Mouse (Mus musculus) limb, embryonic 15.5 days (tissue): ENCODE measurements around the gene BC004004. TPM values are rescaled to one million over a fixed set of nuclear protein-coding genes. Genes with fewer than 3 reads are reported as not detected.

Experiments
- ATAC-seq: fragments of 200-750 bp; cut with Nextera tagmentation; 2 replicates; pipeline ENCODE4 v1.8.0; 2017; ENCODE audit warnings: low read depth, moderate TSS enrichment; ENCODE audit not compliant: insufficient number of reproducible peaks, low FRiP score, low TSS enrichment
- H3K27ac ChIP-seq: fragments of 300-500 bp; sonication (generic); 2 replicates; pipeline ENCODE4 v1.5.1; 2015; ENCODE audit warnings: moderate library complexity, mild to moderate bottlenecking, inconsistent platforms
- H3K27me3 ChIP-seq: fragments of 300-500 bp; sonication (generic); 2 replicates; pipeline ENCODE4 v1.6.1; 2015; ENCODE audit warnings: inconsistent platforms
- H3K36me3 ChIP-seq: fragments of 300-500 bp; sonication (generic); 2 replicates; pipeline ENCODE4 v1.6.1; 2015; ENCODE audit warnings: inconsistent platforms
- H3K4me1 ChIP-seq: fragments of 300-500 bp; sonication (generic); 2 replicates; pipeline ENCODE4 v1.6.1; 2015; ENCODE audit warnings: inconsistent platforms
- H3K4me2 ChIP-seq: fragments of 300-500 bp; sonication (generic); 2 replicates; pipeline ENCODE4 v1.6.1; 2015; ENCODE audit warnings: mild to moderate bottlenecking, inconsistent platforms
- H3K4me3 ChIP-seq: fragments of 300-500 bp; sonication (generic); 2 replicates; pipeline ENCODE4 v1.5.1; 2015; ENCODE audit warnings: mild to moderate bottlenecking, inconsistent platforms
- H3K9ac ChIP-seq: fragments of 300-500 bp; sonication (generic); 2 replicates; pipeline ENCODE4 v1.6.1; 2015; ENCODE audit warnings: inconsistent platforms
- H3K9me3 ChIP-seq: fragments of 300-500 bp; sonication (generic); 2 replicates; pipeline ENCODE4 v1.6.1; 2016; ENCODE audit warnings: inconsistent platforms
- WGBS: fragments of 180-500 bp; shearing (Covaris S2); methylation state at CpG from one replicate; pipeline ENCODE4 v1.1.7; 2015; 5-methylcytosine and 5-hydroxymethylcytosine counted together
- polyA plus RNA-seq: library from polyadenylated mRNA; unstranded; fragments of >200 nt; fragmentation: Nextera tagmentation; extraction: Ambion mirVana; gene quantifications from 2 replicates; pipeline ENCODE4 v1.2.1, GENCODE M21; 2015

Gene BC004004
- polyA plus RNA-seq, 1 experiment from 2014 or later: 84.1 TPM

DNA sequence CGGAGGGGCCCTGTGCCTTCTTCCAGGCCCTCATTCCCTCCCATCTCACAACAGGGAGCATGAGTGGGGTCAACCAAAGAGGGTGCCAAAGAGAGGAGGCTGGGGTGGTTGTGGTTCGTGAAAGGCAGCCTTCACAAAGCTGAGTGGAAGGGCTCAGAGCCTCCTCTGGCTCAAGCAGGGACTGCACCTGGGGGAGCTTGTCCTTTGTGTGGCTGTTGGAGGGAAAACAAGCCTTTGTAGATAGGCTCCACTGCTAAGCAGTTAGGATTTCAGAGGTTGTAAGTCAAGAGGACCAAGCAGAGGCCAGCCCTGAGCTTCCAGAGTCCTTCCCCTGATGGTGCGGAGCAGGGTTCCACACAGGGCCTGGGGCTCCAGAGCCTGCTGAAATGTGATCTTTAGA is 34.5 kb downstream of the BC004004 start:
- Histone ChIP-seq H3K4me1 (peaks cover 38% of the 10 kb centered on the region), H3K4me2 (no peak overlapping the region), H3K36me3 (peaks cover 35% of the 10 kb centered on the region), H3K9ac (no peak overlapping the region), H3K27ac (peak overlapping the region; percentile 24), H3K9me3 (no peaks in the 10 kb centered on the region), H3K4me3 (no peak overlapping the region), H3K27me3 (no peaks in the 10 kb centered on the region)
- 57% methylated on average over 3 of the region's 3 CpGs for WGBS
- ATAC-seq: no peak

- H3K4me1 ChIP-seq: peaks cover 38% of the 10 kb centered on the region
- H3K9ac ChIP-seq: no peak overlapping the region
- H3K27me3 ChIP-seq: no peaks in the 10 kb centered on the region
- 78% methylated on average over 3 of the region's 3 CpGs for WGBS
- no peak for ATAC-seq
- H3K27ac ChIP-seq: peak overlapping the region; percentile 69
- H3K4me2 ChIP-seq: no peak overlapping the region
- no peaks in the 10 kb centered on the region for H3K9me3 ChIP-seq
- H3K36me3 ChIP-seq: peaks cover 30% of the 10 kb centered on the region
- H3K4me3 ChIP-seq: no peak overlapping the region
These were observed 35.3 kb downstream of the BC004004 start for GRCm38 (mm10) chr17:29303856-29304255.

DNA sequence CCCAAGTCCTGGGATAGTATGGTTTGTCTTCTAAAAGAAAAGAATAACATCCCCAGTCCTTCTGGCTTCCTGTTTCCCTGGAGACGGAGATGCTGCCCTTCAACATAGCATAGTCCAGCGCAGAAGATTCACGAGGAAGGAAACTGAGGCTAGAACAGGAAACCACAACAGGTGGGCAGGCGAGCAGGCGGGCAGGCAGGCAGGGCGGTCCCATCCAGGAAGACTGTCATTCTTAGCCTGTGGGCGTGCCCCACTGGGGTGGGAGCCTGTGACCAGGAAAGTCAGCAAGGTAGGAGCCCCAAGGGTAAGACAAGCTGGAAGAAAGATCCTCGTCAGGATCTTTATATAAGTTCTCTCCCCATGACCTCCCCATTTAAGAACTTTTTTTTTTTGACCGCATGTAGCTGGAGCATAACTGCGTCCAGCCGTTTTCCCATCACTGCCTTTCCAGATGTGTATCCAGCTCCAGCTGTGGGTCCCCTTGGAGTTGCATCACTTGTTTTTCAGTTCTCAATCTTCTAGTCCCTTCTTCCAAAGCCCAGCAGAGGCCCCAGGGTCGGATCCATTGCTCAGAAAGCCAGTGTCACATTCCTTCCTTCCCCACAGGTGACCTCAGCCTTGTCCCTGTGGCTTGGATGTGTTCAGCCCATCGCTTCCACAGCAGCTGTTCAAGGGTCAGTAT is 35.9 kb downstream of the BC004004 start:
- H3K27ac ChIP-seq: peak overlapping the region; percentile 69
- no peaks in the 10 kb centered on the region for H3K9me3 ChIP-seq
- whole genome bisulfite sequencing: 40% methylated on average over 13 of the region's 13 CpGs
- no peak for ATAC-seq
- no peak overlapping the region for H3K4me3 ChIP-seq
- H3K36me3 ChIP-seq: peaks cover 26% of the 10 kb centered on the region
- 0 out of 2 replicates have a peak overlapping the region, but pooled peaks have one; percentile 7 for H3K4me2 ChIP-seq
- no peak overlapping the region for H3K9ac ChIP-seq
- H3K4me1 ChIP-seq: peaks cover 38% of the 10 kb centered on the region
- no peaks in the 10 kb centered on the region for H3K27me3 ChIP-seq

GRCm38 (mm10) chr17:29305058-29305806 is 36.6 kb downstream of the BC004004 start:
- Histone ChIP-seq H3K9me3 (no peaks in the 10 kb centered on the region), H3K27ac (peak overlapping the region; percentile 69)

DNA sequence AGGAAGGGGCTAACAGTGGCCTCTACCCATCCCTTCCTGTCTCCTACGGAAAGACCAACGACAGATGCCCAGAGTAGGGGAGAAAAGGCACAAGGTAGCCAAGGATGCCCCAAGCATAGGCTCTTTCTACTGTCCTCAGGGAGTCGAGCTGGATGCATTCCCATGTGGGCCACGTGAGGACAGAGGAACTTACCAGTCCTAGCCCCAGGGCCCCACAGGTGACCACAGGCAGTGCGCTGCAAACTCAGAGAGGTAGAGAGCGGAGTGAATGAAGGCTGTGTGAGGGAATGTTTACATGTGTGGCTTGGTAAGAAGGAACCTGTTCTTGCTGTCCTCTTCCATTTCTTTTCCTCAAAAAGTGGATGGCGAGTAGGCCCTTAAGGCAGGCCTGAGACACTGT is 37.3 kb downstream of the BC004004 start:
- Histone ChIP-seq H3K27me3 (no peaks in the 10 kb centered on the region), H3K4me2 (0 out of 2 replicates have a peak overlapping the region, but pooled peaks have one; percentile 31), H3K4me3 (no peak overlapping the region), H3K27ac (peak overlapping the region; percentile 69; the same call in 1 of the 2 replicates), H3K9me3 (no peaks in the 10 kb centered on the region), H3K4me1 (peaks cover 43% of the 10 kb centered on the region), H3K9ac (no peak overlapping the region), H3K36me3 (peaks cover 14% of the 10 kb centered on the region)
- ATAC-seq: no peak
- WGBS: 47% methylated on average over 7 of the region's 7 CpGs

More at GRCm38 (mm10) chr17:29305058-29305806, 36.6 kb downstream of the BC004004 start:
- Histone ChIP-seq H3K4me2 (peak overlapping the region; percentile 31), H3K4me3 (no peak overlapping the region), H3K9ac (no peak overlapping the region), H3K36me3 (peaks cover 19% of the 10 kb centered on the region), H3K27me3 (no peaks in the 10 kb centered on the region), H3K4me1 (peaks cover 41% of the 10 kb centered on the region)
- 0 out of 2 replicates have a peak, but pooled peaks have one; percentile 38 for ATAC-seq
- WGBS: 9% methylated on average over 15 of the region's 15 CpGs

DNA sequence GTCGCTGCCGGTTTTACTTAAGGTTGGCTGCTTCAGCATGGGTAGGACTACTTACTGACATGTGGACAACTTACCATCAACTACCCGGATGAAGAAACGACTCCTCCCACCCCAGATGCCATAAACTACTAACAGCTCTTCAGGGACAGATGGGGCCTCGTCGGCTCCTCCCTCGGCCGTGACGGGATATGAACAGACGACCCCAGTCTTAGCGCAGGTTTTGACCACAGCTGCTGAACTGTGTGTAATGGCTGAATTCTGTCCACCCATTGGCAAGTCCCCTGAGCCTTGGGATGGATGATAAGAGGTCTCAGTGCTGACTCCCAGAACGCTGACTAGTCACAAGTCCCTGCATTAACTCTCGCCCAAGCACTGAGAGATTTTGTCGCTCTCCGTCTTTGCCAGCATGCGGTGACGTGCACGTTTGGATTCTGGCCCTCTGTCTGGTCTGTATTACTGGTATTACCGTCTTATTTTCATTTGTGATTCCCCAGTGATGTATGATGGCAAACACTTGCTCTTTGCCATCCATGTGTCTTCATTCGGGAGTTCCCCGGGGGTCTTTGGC is 41.6 kb downstream of the BC004004 start:
- H3K27ac ChIP-seq: no peak overlapping the region
- 56% methylated on average over 21 of the region's 21 CpGs for WGBS
- H3K9me3 ChIP-seq: no peaks in the 10 kb centered on the region
- H3K4me3 ChIP-seq: no peak overlapping the region
- no peak for ATAC-seq
- no peaks in the 10 kb centered on the region for H3K27me3 ChIP-seq
- H3K9ac ChIP-seq: no peak overlapping the region
- H3K4me1 ChIP-seq: peaks cover 19% of the 10 kb centered on the region
- H3K4me2 ChIP-seq: no peak overlapping the region
- H3K36me3 ChIP-seq: no peaks in the 10 kb centered on the region

GRCm38 (mm10) chr17:29311602-29312001 is 43.0 kb downstream of the BC004004 start:
- Histone ChIP-seq H3K4me2 (no peak overlapping the region), H3K36me3 (no peaks in the 10 kb centered on the region), H3K4me3 (no peak overlapping the region), H3K9me3 (no peaks in the 10 kb centered on the region), H3K27me3 (no peaks in the 10 kb centered on the region), H3K4me1 (peaks cover 13% of the 10 kb centered on the region; the same call in 1 of the 2 replicates), H3K27ac (peak overlapping the region; percentile 17; the same call in 1 of the 2 replicates), H3K9ac (no peak overlapping the region)
- WGBS: 76% methylated on average over 8 of the region's 8 CpGs
- no peak for ATAC-seq

GRCm38 (mm10) chr17:29312082-29312481 is 43.5 kb downstream of the BC004004 start:
- Histone ChIP-seq H3K36me3 (no peaks in the 10 kb centered on the region), H3K4me2 (no peak overlapping the region), H3K9ac (no peak overlapping the region), H3K9me3 (no peaks in the 10 kb centered on the region), H3K4me3 (no peak overlapping the region), H3K27ac (peak overlapping the region; percentile 17; the same call in 1 of the 2 replicates), H3K4me1 (peaks cover 16% of the 10 kb centered on the region; the same call in 1 of the 2 replicates), H3K27me3 (no peaks in the 10 kb centered on the region)
- WGBS: 82% methylated on average over 2 of the region's 2 CpGs
- no peak for ATAC-seq

DNA sequence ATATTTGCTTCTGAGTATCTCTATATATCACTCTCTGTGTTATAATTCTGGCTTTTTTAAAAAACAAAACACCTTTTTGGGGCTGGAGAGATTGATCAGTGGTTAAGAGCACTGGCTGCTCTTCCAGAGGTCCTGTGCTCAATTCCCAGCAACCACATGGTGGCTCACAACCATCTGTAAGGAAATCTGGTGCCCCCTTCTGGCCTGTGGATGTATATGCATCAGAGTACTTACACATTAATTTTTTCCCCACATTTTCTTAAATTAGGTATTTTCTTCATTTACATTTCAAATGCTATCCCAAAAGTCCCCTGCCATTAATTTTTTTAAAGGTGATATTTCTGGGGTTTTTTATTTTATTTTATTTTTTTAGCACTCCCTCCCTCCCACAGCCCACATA is 44.7 kb downstream of the BC004004 start:
- H3K36me3 ChIP-seq: no peaks in the 10 kb centered on the region
- ATAC-seq: no peak

GRCm38 (mm10) chr17:29315672-29316465 is 47.3 kb downstream of the BC004004 start:
- Histone ChIP-seq H3K27ac (peak overlapping the region; percentile 54; the same call in 1 of the 2 replicates), H3K4me2 (no peak overlapping the region), H3K9me3 (no peaks in the 10 kb centered on the region)

More for the DNA sequence above, 44.7 kb downstream of the BC004004 start:
- Histone ChIP-seq H3K27me3 (no peaks in the 10 kb centered on the region), H3K4me3 (no peak overlapping the region), H3K9ac (no peak overlapping the region), H3K9me3 (no peaks in the 10 kb centered on the region), H3K27ac (no peak overlapping the region; the same call in 1 of the 2 replicates), H3K4me1 (peaks cover 14% of the 10 kb centered on the region; the same call in 1 of the 2 replicates), H3K4me2 (no peak overlapping the region)

GRCm38 (mm10) chr17:29316891-29317290 is 48.3 kb downstream of the BC004004 start:
- WGBS: 67% methylated on average over 3 of the region's 3 CpGs
- Histone ChIP-seq H3K4me1 (peaks cover 19% of the 10 kb centered on the region; the same call in 1 of the 2 replicates), H3K27ac (0 out of 2 replicates have a peak overlapping the region, but pooled peaks have one; percentile 19)

More at GRCm38 (mm10) chr17:29315672-29316465, 47.3 kb downstream of the BC004004 start:
- Histone ChIP-seq H3K9ac (no peak overlapping the region), H3K4me1 (peaks cover 14% of the 10 kb centered on the region; the same call in 1 of the 2 replicates), H3K36me3 (no peaks in the 10 kb centered on the region), H3K4me3 (no peak overlapping the region), H3K27me3 (peaks cover 19% of the 10 kb centered on the region; the same call in 1 of the 2 replicates)
- no peak for ATAC-seq
- 55% methylated on average over 9 of the region's 9 CpGs for WGBS

More at GRCm38 (mm10) chr17:29316891-29317290, 48.3 kb downstream of the BC004004 start:
- H3K9ac ChIP-seq: no peak overlapping the region
- H3K36me3 ChIP-seq: no peaks in the 10 kb centered on the region
- peaks cover 29% of the 10 kb centered on the region for H3K27me3 ChIP-seq
- H3K4me2 ChIP-seq: no peak overlapping the region
- ATAC-seq: no peak
- H3K9me3 ChIP-seq: no peaks in the 10 kb centered on the region
- H3K4me3 ChIP-seq: no peak overlapping the region
